Mouse (Mus musculus): ENCODE results near the gene Zbtb20.

DNA sequence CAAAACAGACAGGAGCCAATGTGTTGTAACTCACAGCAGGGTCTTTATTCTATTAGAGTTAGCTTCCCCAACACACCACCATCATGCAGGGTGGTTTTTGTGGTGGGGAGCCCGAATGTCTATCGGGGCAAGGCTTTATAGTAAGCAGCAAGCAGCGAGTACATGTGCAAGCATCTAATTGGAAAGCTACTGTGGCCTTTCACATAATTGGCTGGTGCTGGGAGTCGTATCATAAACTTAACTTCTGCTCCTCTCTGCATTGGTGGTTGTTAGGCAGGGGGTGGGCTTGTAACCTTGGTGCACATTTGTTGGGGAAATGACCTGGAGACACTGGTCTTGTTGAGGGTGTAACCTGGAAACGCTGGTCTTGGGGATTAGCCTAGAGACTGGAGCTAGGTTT lies 207.1 kb downstream of the Zbtb20 start:
- TF ChIP-seq CTCF (IDR thresholded peaks at IDR 0.05) (no peak), POLR2A (IDR thresholded peaks at IDR 0.05; ENCODE audit: insufficient read depth, low read depth, low read length) (no peak), EP300 (IDR thresholded peaks at IDR 0.05; ENCODE audit: insufficient read depth, low read depth, low read length) (no peak)

Measured in heart, adult 2 months (tissue).